Mouse (Mus musculus) ES-Bruce4 (cell line): ENCODE results near the gene Tcf7l2. TPM values are rescaled to one million over a fixed set of nuclear protein-coding genes. Genes with fewer than 3 reads are reported as not detected.

Source experiments
- H3K27ac ChIP-seq: 2 replicates; pipeline ENCODE4 v1.5.1; 2012; ENCODE audit warnings: low read length, inconsistent platforms; ENCODE audit not compliant: insufficient read depth
- H3K27me3 ChIP-seq: 2 replicates; pipeline ENCODE4 v1.6.1; 2012; ENCODE audit warnings: mild to moderate bottlenecking, low read length, inconsistent platforms; ENCODE audit not compliant: control insufficient read depth, poor library complexity, insufficient read depth, severe bottlenecking
- H3K36me3 ChIP-seq: 2 replicates; pipeline ENCODE4 v1.6.1; 2012; ENCODE audit warnings: inconsistent platforms, mild to moderate bottlenecking, low read length, moderate library complexity; ENCODE audit not compliant: control insufficient read depth, poor library complexity, insufficient read depth, severe bottlenecking
- H3K4me1 ChIP-seq: one replicate; pipeline ENCODE4 v1.8.1; 2011; ENCODE audit warnings: low read length; ENCODE audit not compliant: control insufficient read depth, insufficient read depth
- H3K4me3 ChIP-seq: 2 replicates; pipeline ENCODE4 v1.5.1; 2011; ENCODE audit warnings: low read depth, mild to moderate bottlenecking, low read length
- H3K9ac ChIP-seq: 2 replicates; pipeline ENCODE4 v1.6.1; 2012; ENCODE audit warnings: low read depth, mild to moderate bottlenecking, inconsistent platforms; ENCODE audit not compliant: poor library complexity, severe bottlenecking
- H3K9me3 ChIP-seq: replicated peaks from 2 replicates; pipeline ENCODE4 v1.6.1; 2012; ENCODE audit warnings: mild to moderate bottlenecking, low read length, inconsistent platforms; ENCODE audit not compliant: control insufficient read depth, poor library complexity, insufficient read depth, severe bottlenecking
- CTCF ChIP-seq: IDR thresholded peaks from one replicate; pipeline ENCODE4 v1.8.1; 2011; ENCODE audit warnings: low read depth, low read length
- EP300 ChIP-seq: IDR thresholded peaks from 2 replicates; pipeline ENCODE4 v1.6.1; 2011; ENCODE audit warnings: low read depth, low read length; ENCODE audit not compliant: insufficient read depth
- POLR2A ChIP-seq: IDR thresholded peaks from one replicate; pipeline ENCODE4 v1.8.1; 2011; ENCODE audit warnings: low read length; ENCODE audit not compliant: insufficient read depth
- polyA plus RNA-seq: library from polyadenylated mRNA; stranded (reverse); fragments of >200 nt; gene quantifications from 2 replicates; pipeline ENCODE4 v1.2.4, GENCODE M21; 2011; ENCODE audit warnings: low read depth; ENCODE audit not compliant: missing spikeins, insufficient read depth, insufficient read length

Gene Tcf7l2
- polyA plus RNA-seq, 1 experiment: 23.8 TPM

DNA sequence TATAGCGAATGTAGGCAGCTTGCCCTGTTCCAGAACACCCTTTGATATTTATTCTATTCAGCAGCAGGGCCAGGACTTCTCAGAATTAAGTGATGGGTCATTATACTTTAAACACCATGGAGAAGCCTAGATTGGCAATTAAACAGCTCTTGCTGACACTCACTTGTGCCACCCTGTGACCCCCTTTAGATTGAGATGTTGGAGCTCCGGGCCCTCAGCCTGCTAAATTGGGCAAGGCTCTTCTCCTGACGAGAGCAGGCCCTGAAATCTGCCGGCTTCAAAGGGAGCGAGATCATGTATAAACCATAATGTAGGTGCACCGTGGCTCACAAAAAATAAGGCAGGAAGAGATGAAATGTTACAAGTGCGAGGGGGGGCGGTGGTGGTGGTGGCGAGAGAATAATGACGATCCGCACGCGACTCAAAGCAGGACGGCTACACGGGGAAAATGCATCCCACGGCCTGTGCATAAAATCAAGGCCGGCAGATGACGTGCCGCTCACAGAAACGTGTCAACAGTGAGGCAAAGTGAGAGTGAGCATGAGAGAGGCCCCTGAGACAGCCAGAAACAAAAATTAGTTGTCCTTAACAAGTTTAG, 173.1 kb downstream of the Tcf7l2 start:
- Histone ChIP-seq H3K4me1 (no peaks in the 10 kb centered on the region), H3K9ac (no peak overlapping the region), H3K36me3 (peaks cover 4% of the 10 kb centered on the region), H3K4me3 (no peak overlapping the region), H3K27ac (no peak overlapping the region), H3K27me3 (no peaks in the 10 kb centered on the region), H3K9me3 (no peaks in the 10 kb centered on the region)
- TF ChIP-seq EP300 (no peak), POLR2A (no peak), CTCF (no peak)

DNA sequence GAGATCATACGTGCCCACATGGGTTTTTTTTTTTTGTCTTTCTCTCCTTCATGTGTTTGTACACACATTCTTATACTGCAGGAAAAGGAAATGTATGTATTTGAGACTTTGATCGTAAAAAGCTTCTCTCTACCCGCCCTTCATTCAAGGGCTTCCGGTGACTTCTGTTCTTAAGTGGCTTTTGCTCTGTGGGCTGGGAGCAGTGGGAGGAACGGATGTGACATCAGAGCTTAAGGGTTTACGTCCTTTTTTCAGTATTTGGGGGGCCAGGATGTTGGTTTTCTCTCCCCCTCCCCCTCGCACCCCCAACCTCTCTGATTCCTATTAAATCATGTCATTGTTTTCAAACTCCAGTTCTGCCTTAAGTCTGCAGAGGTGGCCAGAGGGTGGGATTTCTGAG, 173.9 kb downstream of the Tcf7l2 start:
- H3K36me3 ChIP-seq: peaks cover 4% of the 10 kb centered on the region
- no peaks in the 10 kb centered on the region for H3K9me3 ChIP-seq
- no peaks in the 10 kb centered on the region for H3K4me1 ChIP-seq
- no peak overlapping the region for H3K9ac ChIP-seq
- H3K27ac ChIP-seq: no peak overlapping the region
- TF ChIP-seq POLR2A: no peak
- TF ChIP-seq EP300: no peak
- TF ChIP-seq CTCF: no peak
- no peak overlapping the region for H3K4me3 ChIP-seq
- H3K27me3 ChIP-seq: no peaks in the 10 kb centered on the region

DNA sequence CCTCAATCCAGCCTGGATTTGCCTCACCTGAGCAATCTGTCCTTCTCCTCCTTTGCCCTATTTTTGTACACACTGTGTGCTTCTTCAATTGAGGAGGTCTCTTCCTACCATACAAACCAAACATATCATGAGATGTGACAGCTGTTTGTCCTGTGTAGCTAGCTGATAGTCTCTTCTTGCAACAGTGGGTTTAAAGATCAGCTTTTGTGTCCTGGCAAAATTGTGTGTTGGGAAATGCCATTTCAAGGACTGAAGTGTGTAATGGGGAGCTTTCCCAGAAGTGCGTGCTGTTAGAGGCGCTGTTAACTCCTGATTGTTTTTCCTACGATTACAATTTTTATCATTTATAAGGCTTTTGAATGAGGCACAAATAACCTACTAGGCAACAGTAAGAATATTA, 174.6 kb downstream of the Tcf7l2 start:
- Histone ChIP-seq H3K9ac (no peak overlapping the region), H3K36me3 (peaks cover 4% of the 10 kb centered on the region), H3K4me1 (no peaks in the 10 kb centered on the region), H3K27ac (no peak overlapping the region), H3K4me3 (no peak overlapping the region), H3K27me3 (no peaks in the 10 kb centered on the region), H3K9me3 (no peaks in the 10 kb centered on the region)
- no peak for TF ChIP-seq CTCF
- TF ChIP-seq POLR2A: no peak

DNA sequence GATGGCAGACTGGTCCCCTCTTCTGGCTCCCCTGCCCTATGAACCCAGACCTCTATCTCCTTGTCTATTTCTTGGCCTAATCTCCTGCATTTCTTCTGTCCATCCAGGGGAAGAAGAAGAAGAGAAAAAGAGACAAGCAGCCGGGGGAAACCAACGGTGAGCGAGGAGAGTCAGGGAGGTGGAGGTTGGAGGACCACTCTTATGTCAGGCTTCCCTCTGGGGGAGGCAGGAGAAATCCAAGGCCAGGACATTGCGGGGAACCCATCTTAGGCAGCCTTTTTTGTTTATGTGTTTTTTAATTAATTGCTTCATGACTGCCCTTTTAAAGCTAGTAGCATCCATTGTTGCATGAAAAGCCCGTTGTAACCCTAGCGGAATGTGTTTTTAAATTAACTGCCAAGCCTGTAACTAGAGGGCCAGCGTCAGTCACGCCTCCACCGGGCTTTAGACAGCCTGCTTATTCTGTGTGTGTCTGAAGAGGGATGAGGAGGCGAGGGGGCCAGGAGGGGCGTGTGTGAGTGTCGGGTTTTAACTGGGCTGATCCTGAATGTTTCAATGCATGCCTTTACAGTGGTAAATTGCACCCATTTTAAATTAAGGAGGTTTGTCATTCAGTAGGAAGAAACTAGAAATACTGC, 182.3 kb downstream of the Tcf7l2 start:
- Histone ChIP-seq H3K4me1 (peaks cover under 1% of the 10 kb centered on the region), H3K9me3 (no peaks in the 10 kb centered on the region), H3K27ac (no peak overlapping the region), H3K36me3 (no peaks in the 10 kb centered on the region), H3K9ac (no peak overlapping the region), H3K4me3 (no peak overlapping the region), H3K27me3 (no peaks in the 10 kb centered on the region)
- TF ChIP-seq CTCF (no peak), EP300 (no peak), POLR2A (no peak)

DNA sequence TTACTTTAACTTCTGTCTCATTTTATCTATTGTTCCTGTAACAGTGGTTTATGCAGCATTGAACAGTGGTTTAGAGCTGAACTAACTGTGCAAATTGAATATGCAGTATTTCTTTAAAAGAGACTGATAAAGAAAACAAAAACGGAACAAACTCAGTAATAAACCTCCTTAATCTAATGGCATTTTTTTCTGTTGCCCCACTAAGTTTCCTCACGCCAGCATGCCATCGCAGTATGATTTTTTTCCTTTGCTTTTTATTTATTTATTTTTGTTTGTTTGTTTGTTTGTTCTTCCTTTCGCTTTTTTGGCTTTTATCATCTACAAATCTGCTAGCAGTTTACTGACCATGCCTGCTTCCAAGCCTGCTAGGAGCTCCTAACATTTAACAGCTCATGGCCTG, 183.2 kb downstream of the Tcf7l2 start:
- Histone ChIP-seq H3K4me3 (no peak overlapping the region), H3K27ac (no peak overlapping the region), H3K36me3 (no peaks in the 10 kb centered on the region), H3K4me1 (peaks cover 2% of the 10 kb centered on the region), H3K9me3 (no peaks in the 10 kb centered on the region), H3K9ac (no peak overlapping the region), H3K27me3 (no peaks in the 10 kb centered on the region)
- TF ChIP-seq POLR2A (no peak), EP300 (no peak), CTCF (no peak)

DNA sequence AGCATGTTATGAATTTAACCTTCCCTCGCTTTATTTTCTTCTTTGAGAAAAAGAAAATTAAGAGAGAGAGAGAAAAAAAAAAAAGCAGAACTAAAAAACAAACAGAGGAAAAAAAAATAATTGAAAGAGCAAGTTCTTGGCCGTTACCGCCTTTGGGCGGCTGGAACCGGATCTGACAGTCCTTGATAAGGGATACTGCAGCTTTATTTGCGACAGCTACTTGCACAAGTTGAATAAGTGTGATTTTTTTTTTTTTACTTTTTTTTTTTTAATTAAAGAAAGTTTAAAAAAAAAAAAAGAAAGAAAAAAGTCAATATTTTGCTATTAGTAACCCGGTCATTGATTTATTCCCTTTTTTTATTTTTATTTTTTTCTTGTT, 183.8 kb downstream of the Tcf7l2 start:
- Histone ChIP-seq H3K36me3 (no peaks in the 10 kb centered on the region), H3K27ac (no peak overlapping the region)

More for the DNA sequence above, 183.8 kb downstream of the Tcf7l2 start:
- no peak overlapping the region for H3K9ac ChIP-seq
- H3K4me1 ChIP-seq: peaks cover 2% of the 10 kb centered on the region
- no peak for TF ChIP-seq EP300
- TF ChIP-seq POLR2A: no peak
- no peaks in the 10 kb centered on the region for H3K27me3 ChIP-seq
- H3K9me3 ChIP-seq: no peaks in the 10 kb centered on the region
- no peak overlapping the region for H3K4me3 ChIP-seq
